ENCODE assay signal across 8 mouse cellular contexts in the genomic region with DNA sequence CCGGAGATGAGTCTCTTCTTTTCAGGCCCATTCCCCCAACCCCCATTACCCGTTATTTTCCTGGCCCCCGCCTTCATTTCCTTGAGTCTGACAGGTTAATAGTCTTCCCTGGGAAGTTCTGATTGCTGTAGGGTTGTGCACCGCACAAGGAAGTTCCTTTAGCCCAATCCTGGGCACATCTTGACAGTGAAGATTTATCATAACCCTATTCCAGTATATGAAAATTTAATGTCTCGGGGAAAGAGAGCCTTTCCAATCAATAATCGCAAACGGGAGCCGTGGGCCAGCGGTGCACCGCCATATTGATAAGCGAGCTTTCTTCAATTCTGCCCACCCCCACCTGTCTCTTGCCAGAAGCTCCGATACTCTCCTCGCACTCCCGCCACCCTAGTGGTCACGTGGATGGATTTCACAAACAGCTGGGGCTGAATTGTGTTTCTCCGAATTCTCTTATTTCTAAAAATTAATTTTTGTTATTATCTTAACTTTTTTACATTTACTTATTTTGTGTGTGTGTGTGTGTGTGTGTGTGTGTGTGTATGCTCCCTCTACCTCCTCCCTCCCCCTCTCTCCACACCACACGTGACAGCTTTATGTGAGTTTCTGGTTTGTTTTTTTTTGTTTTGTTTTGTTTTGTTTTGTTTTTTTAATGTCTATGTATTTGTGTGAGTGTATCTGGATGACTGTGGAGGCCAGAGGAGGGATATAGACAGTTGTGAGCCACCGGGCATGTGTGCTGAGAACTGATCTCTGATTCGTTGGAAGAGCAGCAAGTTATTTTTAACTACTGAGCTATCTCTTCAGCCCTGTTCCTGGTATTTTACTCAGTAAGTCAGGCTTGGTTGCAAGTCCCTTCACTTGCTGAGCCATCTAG. TPM values are rescaled to one million over a fixed set of nuclear protein-coding genes. Genes with fewer than 3 reads are reported as not detected.
DNase-seq lines count a peak whose midpoint lies in the region; ATAC-seq and TF ChIP-seq lines count a peak whose summit lies in the region.

No protein-coding gene starts in this region.

- peak; percentile 17; the same call in 1 of the 2 replicates for ATAC-seq in heart, embryonic 13.5 days (ENCODE audit: extremely low read depth, insufficient number of reproducible peaks, low FRiP score, low TSS enrichment)
- ATAC-seq in limb, embryonic 15.5 days (ENCODE audit: insufficient number of reproducible peaks, low FRiP score, low TSS enrichment, low read depth): no peak

- 4% methylated on average over 19 of the region's 19 CpGs for WGBS in heart, embryonic 13.5 days
- 5% methylated on average over 19 of the region's 19 CpGs for WGBS in limb, embryonic 15.5 days

- H3K27ac ChIP-seq in layer of hippocampus, adult 2 months: peak overlapping the region; percentile 12; the same call in 1 of the 2 replicates
- peak overlapping the region; percentile 87 for H3K27ac ChIP-seq in heart, embryonic 13.5 days (replicated peaks)
- H3K27ac ChIP-seq in limb, embryonic 15.5 days: no peak overlapping the region

- peak; percentile 21; the same call in 1 of the 2 replicates for TF ChIP-seq CTCF in layer of hippocampus, adult 2 months (conservative IDR thresholded peaks at IDR 0.05)

- peak overlapping the region; percentile 77 for H3K9ac ChIP-seq in heart, embryonic 13.5 days
- no peak overlapping the region for H3K9ac ChIP-seq in limb, embryonic 15.5 days

- no peak for DNase-seq in layer of hippocampus, adult 2 months (ENCODE audit: low spot score in 2 of 2)
- no peak for DNase-seq in layer of hippocampus, adult 18-20 months (ENCODE audit: low spot score in 2 of 2)
- DNase-seq in embryo, embryonic 11 days: peak; percentile 49
- DNase-seq in neural tube, embryonic 10.5 days (ENCODE audit: extremely low spot score, low spot score): peak; percentile 31
- DNase-seq in left cerebral cortex, adult 9 months (ENCODE audit: low spot score in 2 of 2): no peak
- DNase-seq in ovary, postnatal 14 days (ENCODE audit: low spot score): no peak

- H3K4me3 ChIP-seq in layer of hippocampus, adult 2 months: peak overlapping the region; percentile 39
- peak overlapping the region; percentile 49 for H3K4me3 ChIP-seq in heart, embryonic 13.5 days
- peak overlapping the region; percentile 26 for H3K4me3 ChIP-seq in limb, embryonic 15.5 days

- peaks cover 5% of the 10 kb centered on the region; the same call in 1 of the 2 replicates for H3K27me3 ChIP-seq in heart, embryonic 13.5 days (replicated peaks)
- H3K27me3 ChIP-seq in limb, embryonic 15.5 days: peaks cover 21% of the 10 kb centered on the region; the same call in 1 of the 2 replicates

- peaks cover 4% of the 10 kb centered on the region; the same call in 1 of the 2 replicates for H3K9me3 ChIP-seq in heart, embryonic 13.5 days
- no peaks in the 10 kb centered on the region for H3K9me3 ChIP-seq in limb, embryonic 15.5 days

- peak overlapping the region; percentile 71 for H3K4me2 ChIP-seq in heart, embryonic 13.5 days
- H3K4me2 ChIP-seq in limb, embryonic 15.5 days: peak overlapping the region; percentile 40

- peaks cover 18% of the 10 kb centered on the region for H3K4me1 ChIP-seq in heart, embryonic 13.5 days
- H3K4me1 ChIP-seq in limb, embryonic 15.5 days: peaks cover 17% of the 10 kb centered on the region

- no peaks in the 10 kb centered on the region for H3K36me3 ChIP-seq in heart, embryonic 13.5 days
- H3K36me3 ChIP-seq in limb, embryonic 15.5 days: no peaks in the 10 kb centered on the region

RNA-seq across cellular contexts. Expression of a gene that starts 6.4 kb away (rescaled TPM):
- under 1 TPM in 1 of 2 experiments, not detected in 1; 0.28 TPM for total RNA-seq in layer of hippocampus, adult 2 months (2021)
- total RNA-seq in layer of hippocampus, adult 18-20 months (2021): under 1 TPM in 1 of 2 experiments, not detected in 1; 0.25 TPM
- polyA plus RNA-seq in heart, embryonic 13.5 days (2015; fragmentation: Nextera tagmentation; extraction: Ambion mirVana): 0.27 TPM in 1 of 2 replicates, not detected in the other
- polyA plus RNA-seq in limb, embryonic 15.5 days (2015; fragmentation: Nextera tagmentation; extraction: Ambion mirVana): 0.17 TPM in 1 of 2 replicates, not detected in the other

RNA-seq across cellular contexts. Expression of a gene that starts 15.1 kb away (rescaled TPM):
- 10 to 100 TPM; 15.0 to 15.8 TPM for total RNA-seq in layer of hippocampus, adult 2 months (2021)
- total RNA-seq in layer of hippocampus, adult 18-20 months (2021): 10 to 100 TPM; 13.9 to 15.1 TPM
- 2.4 and 2.9 TPM in 2 replicates for polyA plus RNA-seq in heart, embryonic 13.5 days (2015; fragmentation: Nextera tagmentation; extraction: Ambion mirVana)
- 3.4 TPM in 2 replicates for polyA plus RNA-seq in limb, embryonic 15.5 days (2015; fragmentation: Nextera tagmentation; extraction: Ambion mirVana)

RNA-seq across cellular contexts. Expression of a gene that starts 21.9 kb away (rescaled TPM):
- 100 to 1,000 TPM; 103 to 114 TPM for total RNA-seq in layer of hippocampus, adult 2 months (2021)
- total RNA-seq in layer of hippocampus, adult 18-20 months (2021): 100 to 1,000 TPM; 114 to 119 TPM
- polyA plus RNA-seq in heart, embryonic 13.5 days (2015; fragmentation: Nextera tagmentation; extraction: Ambion mirVana): 4.2 and 5.8 TPM in 2 replicates
- 2.5 and 3.7 TPM in 2 replicates for polyA plus RNA-seq in limb, embryonic 15.5 days (2015; fragmentation: Nextera tagmentation; extraction: Ambion mirVana)

RNA-seq across cellular contexts. Expression of a gene that starts 22.9 kb away (rescaled TPM):
- 10 to 100 TPM; 13.0 to 13.4 TPM for total RNA-seq in layer of hippocampus, adult 2 months (2021)
- total RNA-seq in layer of hippocampus, adult 18-20 months (2021): 10 to 100 TPM; 14.9 to 15.9 TPM
- 1.4 TPM in 2 replicates for polyA plus RNA-seq in heart, embryonic 13.5 days (2015; fragmentation: Nextera tagmentation; extraction: Ambion mirVana)
- polyA plus RNA-seq in limb, embryonic 15.5 days (2015; fragmentation: Nextera tagmentation; extraction: Ambion mirVana): 0.86 and 1.0 TPM in 2 replicates

RNA-seq across cellular contexts. Expression of a gene that starts 25.7 kb away (rescaled TPM):
- 1 to 10 TPM; 2.4 to 3.5 TPM for total RNA-seq in layer of hippocampus, adult 2 months (2021)
- 1 to 10 TPM; 1.8 to 2.6 TPM for total RNA-seq in layer of hippocampus, adult 18-20 months (2021)
- polyA plus RNA-seq in heart, embryonic 13.5 days (2015; fragmentation: Nextera tagmentation; extraction: Ambion mirVana): 1.5 and 2.0 TPM in 2 replicates
- polyA plus RNA-seq in limb, embryonic 15.5 days (2015; fragmentation: Nextera tagmentation; extraction: Ambion mirVana): 15.6 and 21.9 TPM in 2 replicates

Comparison
In these comparisons a context has a peak if more than half of its experiments do, and no peak if none do; other contexts are left out.
1. DNase-seq: peak in embryo, embryonic 11 days (single experiment) and neural tube, embryonic 10.5 days (single experiment); none in layer of hippocampus, adult 2 months (0 of 2), layer of hippocampus, adult 18-20 months (0 of 2), left cerebral cortex, adult 9 months (0 of 2) and ovary, postnatal 14 days (single experiment).
2. Peak in every context shown above with its lines, with median percentiles within 50 percentile points of each other: H3K4me3 ChIP-seq.